Mouse (Mus musculus) heart, adult 11 months (tissue): Measurements from ENCODE around the gene Qtrt1.

ENCODE experiments used
- DNase-seq: peaks from one replicate; pipeline ENCODE4 v3.0.0; 2022

Qtrt1 gene

GRCm38 (mm10) chr9:21451870-21452269 is 40.2 kb downstream of the Qtrt1 start:
- peak; percentile 97 for DNase-seq

- peak; percentile 95 for DNase-seq
These were observed 41.4 kb downstream of the Qtrt1 start for GRCm38 (mm10) chr9:21453003-21453402.

GRCm38 (mm10) chr9:21453459-21453858 is 41.8 kb downstream of the Qtrt1 start:
- DNase-seq, result no peak

GRCm38 (mm10) chr9:21454556-21454955 is 42.9 kb downstream of the Qtrt1 start:
- DNase-seq, result no peak

- no peak for DNase-seq
These were observed 43.6 kb downstream of the Qtrt1 start for GRCm38 (mm10) chr9:21455103-21455770.

- no peak for DNase-seq
These were observed 44.8 kb downstream of the Qtrt1 start for GRCm38 (mm10) chr9:21456246-21456929.

- DNase-seq, result peak; percentile 89
These were observed 45.4 kb downstream of the Qtrt1 start for GRCm38 (mm10) chr9:21456930-21457634.

GRCm38 (mm10) chr9:21458821-21459220 is 47.2 kb downstream of the Qtrt1 start:
- no peak for DNase-seq

- no peak for DNase-seq
These were observed 48.8 kb downstream of the Qtrt1 start for GRCm38 (mm10) chr9:21460400-21460940.

- peak; percentile 99 for DNase-seq
These were observed 51.5 kb downstream of the Qtrt1 start for GRCm38 (mm10) chr9:21463138-21463590.

GRCm38 (mm10) chr9:21463766-21464564 is 52.3 kb downstream of the Qtrt1 start:
- peak; percentile 89 for DNase-seq

- DNase-seq, result peak; percentile 90
These were observed 52.9 kb downstream of the Qtrt1 start for GRCm38 (mm10) chr9:21464565-21464928.

GRCm38 (mm10) chr9:21469032-21470024 is 57.7 kb downstream of the Qtrt1 start:
- peak; percentile 92 for DNase-seq
